Mouse (Mus musculus) megakaryocyte progenitor cell, adult 5-6 weeks (primary cell): ENCODE measurements around the gene Anapc10. TPM values are rescaled to one million over a fixed set of nuclear protein-coding genes. Genes with fewer than 3 reads are reported as not detected.

ENCODE experiments used
- ATAC-seq: replicated peaks from 2 replicates; pipeline ENCODE4 v1.8.0; 2016; ENCODE audit warnings: mild to moderate bottlenecking, moderate TSS enrichment, inconsistent platforms; ENCODE audit not compliant: poor library complexity
- total RNA-seq, 2 experiments: library from RNA; stranded (forward) in 1 of 2; stranded (reverse) in 1 of 2; fragments of 157-497, 149-512 nt in 1 of 2; fragments of 200-1000 nt in 1 of 2; gene quantifications; 2 replicates each; pipeline versions ENCODE4 v1.2.3 to v1.2.4; 2015 to 2017

Anapc10 gene
- total RNA-seq, 2 experiments from 2014 or later: 8.7 to 29.3 TPM

- ATAC-seq: no peak
These were observed 114.9 kb downstream of the Anapc10 start for GRCm38 (mm10) chr8:79826534-79826933.

Other genes starting within 250 kb of the Anapc10 start
- 54.4 and 64.4 TPM in 2 replicates for gene Otud4, start 72.2 kb upstream of the Anapc10 start, total RNA-seq (2015)
- gene Otud4, start 72.2 kb upstream of the Anapc10 start, total RNA-seq (2017): 57.8 and 85.7 TPM in 2 replicates
- gene Abce1, start 80 bp upstream of the Anapc10 start, total RNA-seq (2015): 228 and 231 TPM in 2 replicates
- gene Abce1, start 80 bp upstream of the Anapc10 start, total RNA-seq (2017): 233 and 244 TPM in 2 replicates